Mouse (Mus musculus) heart, postnatal 36 days (tissue): ENCODE data around the gene Abca16. TPM values are rescaled to one million over a fixed set of nuclear protein-coding genes. Genes with fewer than 3 reads are reported as not detected.

ENCODE experiments used
- DNase-seq, 2 experiments: peaks; one replicate each; pipeline ENCODE4 v3.0.0; 2021 to 2022
- intact Hi-C: fragments of 180-260 bp; cut with DNase I; formaldehyde crosslinking; loops from one replicate; pipeline ENCODE4 v1.15.1; 2025
- total RNA-seq, 2 experiments: library from RNA; stranded (reverse); gene quantifications; 2 replicates each; pipeline ENCODE4 v1.2.3; 2021

Gene Abca16
- total RNA-seq: not detected

DNA sequence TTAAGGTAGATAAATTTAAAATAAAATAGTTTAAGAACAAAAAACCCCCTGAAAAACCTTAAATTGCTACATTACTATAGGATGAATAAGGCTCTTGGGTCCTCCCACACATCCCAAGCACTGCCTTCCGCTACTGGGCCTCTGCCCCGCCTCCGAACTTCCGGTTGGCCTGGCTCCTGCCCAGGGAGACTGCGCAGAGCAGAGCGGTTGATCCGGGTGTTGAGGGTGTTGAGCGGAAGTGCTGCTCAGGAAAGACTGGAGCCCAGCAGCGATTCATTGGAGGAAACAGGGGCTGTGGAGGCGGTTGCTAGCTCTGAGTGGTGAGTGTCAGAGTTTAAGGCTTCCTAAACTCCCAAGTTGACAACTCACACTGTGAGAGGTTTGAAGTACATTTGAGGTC is at the start of gene Abca16:
TSS of gene Abca16 (plus strand) at position 201 of the 400 bp plus-strand sequence.
- intact Hi-C loops: no loop called here
- no peak for DNase-seq

DNA sequence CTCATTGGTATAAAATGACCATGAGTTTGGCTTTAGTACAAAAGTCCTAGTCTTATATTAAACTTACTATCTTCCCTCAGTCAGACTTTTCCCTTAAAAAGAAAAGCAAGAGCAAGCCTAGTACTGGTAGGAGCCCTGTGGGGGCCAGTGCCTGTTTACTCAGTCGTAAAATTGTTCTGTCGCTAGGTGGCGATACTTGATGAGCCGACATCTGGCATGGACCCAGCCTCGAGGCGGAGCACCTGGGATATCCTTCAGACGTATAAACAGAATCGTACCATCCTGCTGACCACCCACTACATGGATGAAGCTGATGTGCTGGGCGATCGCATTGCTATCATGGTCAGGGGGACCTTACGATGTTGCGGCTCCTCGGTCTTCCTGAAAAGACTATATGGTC is 48.3 kb upstream of the Abca16 start:
- DNase-seq: no peak
- intact Hi-C loops: no loop called here

DNA sequence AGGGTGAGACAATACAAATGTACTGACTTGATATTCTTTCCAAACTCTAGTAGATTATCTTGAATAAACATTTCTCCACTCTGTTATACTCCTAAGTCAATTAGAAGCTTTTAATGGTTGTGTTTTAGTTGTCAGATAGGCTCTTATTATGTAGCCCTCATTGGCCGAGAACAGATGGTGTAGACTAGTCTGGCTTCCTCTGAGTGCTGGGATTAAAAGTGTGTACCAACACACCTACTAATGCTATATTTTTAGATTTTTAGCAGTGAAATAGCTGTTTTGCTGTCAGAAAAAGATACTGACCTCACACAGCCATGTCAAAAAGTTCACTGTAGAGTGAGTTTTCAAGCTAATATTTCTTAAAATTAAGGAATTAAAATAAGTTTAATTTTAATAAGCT is 2.9 kb downstream of the Abca16 start:
- no peak for DNase-seq
- intact Hi-C loops: no loop called here

DNA sequence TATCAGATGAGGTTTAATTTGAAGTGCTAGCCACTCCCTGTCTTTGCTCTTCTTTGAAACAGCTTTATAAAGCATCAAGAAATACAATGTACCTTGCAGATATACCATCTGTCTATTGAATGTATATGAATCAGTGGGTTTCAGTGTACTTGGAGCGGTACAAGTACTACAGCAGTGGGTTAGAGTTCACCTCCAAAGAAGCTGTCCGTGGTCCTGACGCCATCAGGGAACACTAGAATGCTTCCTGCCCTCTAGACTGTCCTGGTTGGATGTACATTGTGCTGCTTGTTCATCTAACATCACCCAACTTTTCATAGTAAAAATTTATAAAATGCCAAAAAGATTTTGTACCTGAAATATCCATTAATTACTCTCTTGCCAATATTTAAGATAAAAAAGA is 17.2 kb downstream of the Abca16 start:
- intact Hi-C loops: no loop called here
- DNase-seq: no peak

DNA sequence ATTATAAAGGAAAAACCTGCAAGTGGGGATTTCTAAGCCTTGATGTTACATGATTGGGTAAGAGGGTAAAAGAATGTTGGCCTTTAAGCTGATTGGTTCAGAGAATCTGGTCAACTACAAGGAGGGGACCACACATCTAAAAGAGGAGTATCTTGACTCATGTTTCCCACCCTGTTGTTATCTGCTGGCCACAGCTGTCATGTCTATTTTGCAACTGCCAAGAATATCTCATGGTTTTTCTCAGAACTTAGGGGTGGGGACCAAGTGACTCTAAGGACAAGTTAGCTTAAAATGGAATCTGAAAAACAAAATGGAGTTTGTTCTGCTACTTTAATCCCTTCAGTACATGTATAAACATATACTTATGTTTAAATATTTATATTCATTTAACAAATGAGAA is 22.0 kb downstream of the Abca16 start:
- intact Hi-C loops: no loop called here
- DNase-seq: no peak

DNA sequence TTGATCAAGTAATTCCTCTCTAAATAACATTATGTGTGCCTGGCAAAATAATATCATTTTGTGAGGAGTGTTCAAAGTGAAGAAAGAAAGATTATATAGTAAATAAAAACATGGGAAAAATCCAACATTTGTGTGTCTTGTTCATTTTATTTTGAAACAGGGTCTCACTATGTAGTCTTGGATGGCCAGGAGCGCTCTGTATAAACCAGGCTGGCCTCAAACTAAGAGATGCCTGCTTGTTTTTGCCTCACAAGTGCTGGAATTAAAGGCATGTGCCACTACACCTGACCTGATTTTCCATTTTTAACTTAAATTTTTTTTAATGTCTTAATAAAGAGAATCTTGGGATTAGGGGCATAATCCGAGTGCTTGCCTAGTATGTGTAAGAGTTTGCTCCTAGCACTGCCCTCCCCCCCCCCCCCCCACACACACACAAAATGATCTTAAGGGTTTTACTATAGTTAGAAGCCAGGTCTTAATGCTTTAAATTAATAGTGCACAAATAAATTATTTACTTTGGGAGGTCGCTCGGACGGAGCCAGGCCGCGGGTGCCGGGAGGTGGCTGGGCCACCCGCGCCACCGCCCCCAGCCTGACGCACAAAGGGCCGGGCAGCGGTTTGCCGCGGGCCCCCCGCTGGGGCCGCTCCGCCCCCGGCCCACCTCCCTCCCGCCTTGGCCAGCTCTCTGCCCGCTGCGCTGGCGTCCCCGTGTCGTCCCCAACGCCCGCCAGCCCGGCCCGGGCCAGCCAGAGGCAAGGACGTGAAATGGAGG is 94.6 kb downstream of the Abca16 start:
- DNase-seq: no peak
- intact Hi-C loops: no loop called here

DNA sequence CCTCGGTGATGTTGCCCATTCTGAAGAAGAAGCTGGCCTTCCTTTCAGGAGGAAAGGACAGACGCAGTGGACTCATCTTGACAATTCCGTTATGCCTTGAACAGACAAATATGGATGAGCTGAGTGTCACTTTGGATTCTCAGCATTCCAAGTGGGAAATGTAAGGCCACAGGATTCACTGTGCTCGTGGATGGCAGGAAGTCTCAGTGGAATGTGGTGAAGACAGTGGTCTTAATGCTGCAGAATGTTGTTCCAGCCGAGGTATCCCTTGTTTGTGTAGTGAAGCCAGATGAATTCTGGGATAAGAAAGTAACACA is 95.2 kb downstream of the Abca16 start:
- no peak for DNase-seq
- intact Hi-C loops: no loop called here

DNA sequence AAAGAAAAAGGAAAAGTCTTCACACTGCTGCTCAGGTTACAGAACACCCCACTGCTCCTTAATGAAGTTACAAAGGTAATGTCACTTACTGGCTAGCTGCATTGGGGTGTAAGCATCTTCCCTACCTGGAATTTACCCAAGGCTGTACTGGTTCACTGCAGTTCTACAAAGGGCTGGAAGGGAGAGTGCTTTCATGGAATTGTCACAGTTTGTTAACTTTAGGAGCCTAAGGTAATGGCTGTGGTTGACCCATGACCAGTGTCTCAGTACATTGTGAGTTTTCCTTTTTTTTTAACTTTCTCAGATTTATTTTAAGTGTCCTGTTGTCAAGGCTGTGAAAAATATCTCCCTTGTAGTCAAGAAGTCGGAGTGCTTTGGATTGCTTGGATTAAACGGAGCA is 125.4 kb downstream of the Abca16 start:
- intact Hi-C loops: no loop called here
- no peak for DNase-seq

DNA sequence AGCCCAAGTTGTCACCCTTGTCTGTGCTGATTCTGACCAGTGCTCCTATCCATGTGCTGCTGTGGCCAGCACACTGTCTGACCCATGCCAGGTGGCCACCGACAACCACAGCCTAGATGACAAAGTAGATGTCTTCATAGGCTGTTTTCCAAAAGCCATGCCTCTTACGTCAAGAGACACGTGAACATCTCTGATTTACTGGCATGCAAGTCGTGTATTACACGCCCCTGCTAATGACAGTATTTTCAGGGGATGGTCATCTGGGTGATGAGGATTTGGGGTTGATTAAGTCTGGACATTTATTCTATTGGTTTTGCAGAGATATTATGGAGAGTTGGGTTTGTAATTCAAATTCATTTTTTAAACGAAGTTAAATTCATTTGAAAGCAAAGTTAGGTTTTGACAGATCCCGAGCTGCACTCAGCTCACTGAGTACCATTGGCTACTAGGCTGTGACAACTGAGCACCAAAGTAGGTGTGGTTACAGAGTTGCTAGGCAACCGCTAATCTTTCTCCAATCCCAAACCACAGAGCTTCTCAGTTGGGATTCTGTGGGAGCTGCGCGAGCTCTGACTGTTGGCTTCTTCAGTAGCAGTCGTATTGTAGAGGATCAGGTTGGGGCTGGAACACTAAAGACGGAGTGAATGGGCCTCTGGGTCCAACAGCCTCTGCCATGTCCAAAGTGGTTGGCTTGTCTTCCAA is 143.2 kb downstream of the Abca16 start:
- intact Hi-C loops: no loop called here

DNA sequence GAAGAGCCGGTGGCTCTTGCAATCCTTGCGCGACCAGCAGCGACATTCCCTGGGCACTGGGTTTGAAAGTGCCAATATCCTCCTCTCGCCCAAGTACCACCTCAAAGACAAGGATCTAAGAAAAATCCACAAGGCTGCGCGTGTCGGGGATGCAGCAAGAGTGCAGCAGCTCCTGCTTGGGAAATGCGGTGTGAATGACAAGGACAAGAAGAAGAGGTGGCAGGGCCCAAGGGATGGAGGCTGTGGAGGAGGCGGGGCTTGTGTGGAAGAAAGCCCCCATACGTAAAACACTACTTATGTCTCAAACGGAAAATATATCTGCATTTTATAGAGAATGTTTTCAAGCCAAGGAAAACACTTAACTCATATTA is 143.7 kb downstream of the Abca16 start:
- intact Hi-C loops: no loop called here
- DNase-seq: no peak

More for the DNA sequence above, 143.2 kb downstream of the Abca16 start:
- no peak for DNase-seq

DNA sequence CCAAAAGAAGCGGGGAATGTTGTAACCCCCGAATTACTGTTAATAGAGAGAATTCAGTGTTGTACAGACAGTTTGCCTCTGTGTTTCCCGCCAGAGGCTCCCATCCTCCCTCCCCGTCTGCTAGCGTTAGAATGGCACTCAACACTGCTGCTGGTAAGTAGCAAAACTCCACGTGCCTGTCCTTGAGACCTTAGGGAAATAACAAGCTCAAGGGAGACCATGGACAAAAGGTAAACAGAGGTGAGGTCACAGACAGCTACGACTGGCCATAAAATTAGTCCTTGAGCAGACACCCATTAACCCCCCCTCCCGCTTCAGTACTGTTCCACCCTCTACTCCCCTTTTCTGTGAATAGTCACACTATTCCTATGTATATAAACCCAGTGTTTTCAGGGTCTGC is 157.9 kb downstream of the Abca16 start:
- intact Hi-C loops: no loop called here
- no peak for DNase-seq

DNA sequence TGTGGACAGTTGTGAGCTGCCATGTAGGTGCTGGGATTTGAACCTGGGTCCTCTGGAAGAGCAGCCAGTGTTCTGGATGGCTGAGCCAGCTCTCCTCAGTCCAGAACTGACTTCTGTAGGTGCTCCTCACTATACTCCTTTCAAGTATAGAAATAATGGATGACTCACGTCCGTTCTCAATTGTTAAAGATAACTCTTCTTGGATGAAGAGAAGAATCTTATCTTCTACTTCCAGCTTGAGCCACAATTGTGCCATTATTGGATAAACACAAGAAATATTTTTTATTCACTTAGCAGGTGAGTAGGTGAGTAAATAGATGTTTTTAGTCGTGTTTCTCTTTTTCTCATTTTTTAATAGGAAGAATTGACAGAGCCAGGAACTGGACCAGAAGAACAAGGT is 167.1 kb downstream of the Abca16 start:
- intact Hi-C loops: no loop called here
- no peak for DNase-seq

Other genes starting within 250 kb of the Abca16 start
- under 1 TPM in 1 of 2 experiments, not detected in 1; 0.19 TPM for gene Anks4b, start 235.8 kb upstream of the Abca16 start, total RNA-seq
- under 1 TPM; 0.27 to 1.00 TPM for gene Crym, start 207.5 kb upstream of the Abca16 start, total RNA-seq
- not detected for gene Abca14, start 205.7 kb upstream of the Abca16 start, total RNA-seq
- gene Abca15, start 81.0 kb upstream of the Abca16 start, total RNA-seq: not detected
- gene Uqcrc2, start 225.5 kb downstream of the Abca16 start, total RNA-seq: 1,000 to 10,000 TPM; 1,148 to 1,194 TPM